Mouse (Mus musculus): ENCODE measurements around the gene Bptf.

- TF ChIP-seq POLR2A (IDR thresholded peaks at IDR 0.05; ENCODE audit: borderline replicate concordance, extremely low read depth, insufficient read depth, insufficient read length, poor library complexity, severe bottlenecking), result no peak
- no peak for TF ChIP-seq CTCF (IDR thresholded peaks at IDR 0.05; ENCODE audit: borderline replicate concordance, extremely low read depth, insufficient read depth, insufficient read length)
Measured at GRCm38 (mm10) chr11:107085866-107086265, 46.1 kb downstream of the Bptf start.

Measured in brain, embryonic 14.5 days (tissue).